Mouse (Mus musculus) midbrain, postnatal 0 days (tissue): ENCODE results near the gene Ldb3. TPM values are rescaled to one million over a fixed set of nuclear protein-coding genes. Genes with fewer than 3 reads are reported as not detected.

ENCODE experiments used
- ATAC-seq: fragments of 200-750 bp; cut with Nextera tagmentation; 2 replicates; pipeline ENCODE4 v1.8.0; 2017; ENCODE audit warnings: moderate number of reproducible peaks, mild to moderate bottlenecking, moderate TSS enrichment, moderate library complexity; ENCODE audit not compliant: low FRiP score
- DNase-seq: peaks from one replicate; pipeline ENCODE4 v3.0.0-alpha.2; 2015; ENCODE audit warnings: low spot score
- H3K27ac ChIP-seq: fragments of 300-500 bp; sonication (generic); 2 replicates; pipeline ENCODE4 v1.5.1; 2014; ENCODE audit warnings: low read depth, mild to moderate bottlenecking, low read length, mixed read lengths
- H3K27me3 ChIP-seq: fragments of 300-500 bp; sonication (generic); 2 replicates; pipeline ENCODE4 v1.6.1; 2014; ENCODE audit warnings: low read length, control low read depth, mixed read lengths; ENCODE audit not compliant: insufficient read depth
- H3K36me3 ChIP-seq: fragments of 300-500 bp; sonication (generic); 2 replicates; pipeline ENCODE4 v1.6.1; 2014; ENCODE audit warnings: low read length, control low read depth, mixed read lengths; ENCODE audit not compliant: insufficient read depth
- H3K4me1 ChIP-seq: fragments of 300-500 bp; sonication (generic); 2 replicates; pipeline ENCODE4 v1.6.1; 2014; ENCODE audit warnings: mild to moderate bottlenecking, control low read depth, antibody characterized with exemption, low read length, mixed read lengths; ENCODE audit not compliant: insufficient read depth
- H3K4me2 ChIP-seq: fragments of 300-500 bp; sonication (generic); 2 replicates; pipeline ENCODE4 v1.6.1; 2014; ENCODE audit warnings: low read depth, mild to moderate bottlenecking, low read length, mixed read lengths; ENCODE audit not compliant: poor library complexity, severe bottlenecking
- H3K4me3 ChIP-seq: fragments of 300-500 bp; sonication (generic); 2 replicates; pipeline ENCODE4 v1.5.1; 2014; ENCODE audit warnings: low read depth, mild to moderate bottlenecking, low read length, moderate library complexity
- H3K9ac ChIP-seq: fragments of 300-500 bp; sonication (generic); replicated peaks from 2 replicates; pipeline ENCODE4 v1.6.1; 2014; ENCODE audit warnings: mild to moderate bottlenecking, low read length, moderate library complexity, mixed read lengths; ENCODE audit not compliant: poor library complexity, severe bottlenecking
- H3K9me3 ChIP-seq: fragments of 300-500 bp; sonication (generic); 2 replicates; pipeline ENCODE4 v1.6.1; 2016; ENCODE audit warnings: low read length, control low read depth
- CTCF ChIP-seq: IDR thresholded peaks from 2 replicates; pipeline ENCODE4 v1.5.1; 2016; ENCODE audit warnings: antibody characterized with exemption, mild to moderate bottlenecking
- WGBS: fragments of 180-500 bp; shearing (Covaris S2); extraction: QIAGEN DNeasy Blood & Tissue Kit; methylation state at CpG from one replicate; pipeline ENCODE4 v1.1.7; 2014; 5-methylcytosine and 5-hydroxymethylcytosine counted together
- polyA plus RNA-seq: library from polyadenylated mRNA; unstranded; fragments of >200 nt; fragmentation: Nextera tagmentation; extraction: Ambion mirVana; gene quantifications from 2 replicates; pipeline ENCODE4 v1.2.1, GENCODE M21; 2015
- total RNA-seq: library from RNA; depleted of rRNA; stranded (reverse); fragments of >200 nt; gene quantifications from 2 replicates; pipeline ENCODE4 v1.2.3, GENCODE M21; 2014

Ldb3 gene
- total and polyA plus RNA-seq, 2 experiments from 2014 or later = 1.1 to 1.6 TPM

- H3K27ac ChIP-seq = no peak overlapping the region
- H3K36me3 ChIP-seq = no peaks in the 10 kb centered on the region
- H3K4me3 ChIP-seq = no peak overlapping the region
- WGBS = 92% methylated on average over 10 of the region's 10 CpGs
- no peak for ATAC-seq
- no peaks in the 10 kb centered on the region for H3K4me1 ChIP-seq
- TF ChIP-seq CTCF = no peak
- H3K9ac ChIP-seq = no peak overlapping the region
- H3K27me3 ChIP-seq = no peaks in the 10 kb centered on the region
- no peaks in the 10 kb centered on the region for H3K9me3 ChIP-seq
- H3K4me2 ChIP-seq = no peak overlapping the region
- no peak for DNase-seq
Observed at GRCm38 (mm10) chr14:34516960-34517577, 71.4 kb downstream of the Ldb3 start.

- Histone ChIP-seq H3K9ac (no peak overlapping the region), H3K9me3 (no peaks in the 10 kb centered on the region), H3K4me1 (no peaks in the 10 kb centered on the region), H3K4me2 (no peak overlapping the region), H3K27ac (no peak overlapping the region), H3K4me3 (no peak overlapping the region), H3K36me3 (no peaks in the 10 kb centered on the region), H3K27me3 (no peaks in the 10 kb centered on the region)
- 88% methylated on average over 5 of the region's 5 CpGs for WGBS
- no peak for DNase-seq
- no peak for ATAC-seq
- no peak for TF ChIP-seq CTCF
Observed at GRCm38 (mm10) chr14:34515860-34516259, 72.6 kb downstream of the Ldb3 start.

GRCm38 (mm10) chr14:34514120-34514519 lies 74.4 kb downstream of the Ldb3 start:
- Histone ChIP-seq H3K4me1 (no peaks in the 10 kb centered on the region), H3K36me3 (no peaks in the 10 kb centered on the region), H3K4me2 (no peak overlapping the region), H3K27ac (no peak overlapping the region), H3K9ac (no peak overlapping the region), H3K9me3 (no peaks in the 10 kb centered on the region), H3K27me3 (no peaks in the 10 kb centered on the region), H3K4me3 (no peak overlapping the region)
- no peak for ATAC-seq
- TF ChIP-seq CTCF = peak; percentile 24; the same call in 1 of the 2 replicates
- 48% methylated on average over 6 of the region's 6 CpGs for WGBS
- no peak for DNase-seq

DNA sequence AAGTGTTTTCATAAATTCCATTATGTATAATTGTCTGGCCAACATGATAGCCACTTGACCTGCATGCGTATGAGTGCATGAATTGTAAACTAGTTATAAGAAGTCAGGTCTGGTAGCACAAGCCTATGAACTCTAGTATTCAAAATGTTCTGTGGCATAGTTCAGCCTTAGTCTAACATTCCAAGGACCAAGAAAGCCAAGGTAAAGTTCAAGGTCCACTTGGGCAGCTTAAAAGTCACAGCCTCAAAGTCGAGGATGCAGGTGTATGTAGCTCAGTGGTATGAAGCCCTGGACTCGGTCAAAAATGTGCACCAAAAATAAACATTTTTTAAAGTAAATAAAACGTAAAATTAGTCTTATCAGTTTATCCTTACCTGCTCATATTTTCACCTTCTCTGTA lies 75.9 kb downstream of the Ldb3 start:
- ATAC-seq (no peak), DNase-seq (no peak)
- 85% methylated on average over 4 of the region's 4 CpGs for WGBS
- no peaks in the 10 kb centered on the region for H3K27me3 ChIP-seq
- H3K4me1 ChIP-seq = no peaks in the 10 kb centered on the region
- no peak overlapping the region for H3K9ac ChIP-seq
- H3K9me3 ChIP-seq = no peaks in the 10 kb centered on the region
- no peaks in the 10 kb centered on the region for H3K36me3 ChIP-seq
- no peak overlapping the region for H3K4me2 ChIP-seq
- H3K4me3 ChIP-seq = no peak overlapping the region
- TF ChIP-seq CTCF = no peak
- H3K27ac ChIP-seq = no peak overlapping the region

DNA sequence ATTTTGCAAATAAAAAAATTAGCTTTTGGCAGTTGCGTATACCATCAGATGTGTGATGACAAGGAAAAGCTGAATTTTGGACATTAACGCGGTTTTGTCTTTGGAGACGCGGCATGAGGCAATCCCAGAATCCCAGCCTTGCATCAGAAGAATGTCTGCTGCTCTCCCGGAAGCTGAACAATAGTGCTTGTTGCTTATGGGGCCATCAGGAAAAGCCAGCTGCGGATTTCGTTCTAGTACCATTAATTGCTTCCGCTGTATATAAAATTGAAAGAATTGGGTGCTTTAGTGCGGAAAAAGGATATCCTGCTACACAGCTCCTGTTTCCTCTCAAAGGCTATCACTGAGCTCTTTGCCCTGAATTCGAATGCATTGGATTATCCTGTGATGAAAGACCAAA lies 76.6 kb downstream of the Ldb3 start:
- ATAC-seq (no peak), DNase-seq (no peak)
- H3K4me3 ChIP-seq = no peak overlapping the region
- H3K4me1 ChIP-seq = no peaks in the 10 kb centered on the region
- no peak for TF ChIP-seq CTCF
- no peak overlapping the region for H3K27ac ChIP-seq
- H3K9ac ChIP-seq = no peak overlapping the region
- 62% methylated on average over 11 of the region's 11 CpGs for WGBS
- no peaks in the 10 kb centered on the region for H3K36me3 ChIP-seq
- H3K9me3 ChIP-seq = no peaks in the 10 kb centered on the region
- H3K27me3 ChIP-seq = no peaks in the 10 kb centered on the region
- H3K4me2 ChIP-seq = no peak overlapping the region

DNA sequence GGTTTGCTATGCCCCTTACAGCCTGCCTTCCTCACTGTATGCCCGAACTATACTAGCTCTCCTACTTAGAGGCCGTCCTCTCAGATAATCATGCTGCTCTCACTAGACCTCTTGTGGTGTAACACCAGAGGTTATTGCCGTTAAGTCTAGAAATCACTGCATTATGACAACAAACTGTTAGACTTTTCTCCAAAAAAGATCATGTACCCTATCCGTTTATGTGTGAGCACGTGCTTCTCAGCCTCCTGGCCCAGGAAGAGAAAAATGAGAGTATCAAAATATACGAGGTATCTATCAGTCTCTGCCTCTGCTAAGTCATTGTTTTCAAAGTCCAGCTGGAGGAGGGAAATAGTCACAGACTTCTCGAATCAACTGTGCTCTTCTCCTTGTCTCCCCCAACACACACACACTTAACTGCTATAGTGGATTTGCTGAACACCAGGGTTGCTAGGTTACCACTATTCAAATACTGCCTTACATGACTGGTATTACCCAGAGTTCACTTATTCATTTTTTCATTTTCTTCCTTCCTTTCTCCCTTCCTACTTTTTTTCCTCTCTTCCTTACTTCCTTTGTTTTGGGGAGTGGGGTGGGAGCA lies 79.5 kb downstream of the Ldb3 start:
- Histone ChIP-seq H3K9me3 (no peaks in the 10 kb centered on the region), H3K36me3 (no peaks in the 10 kb centered on the region), H3K9ac (no peak overlapping the region), H3K27me3 (0 out of 2 replicates have a peak, but pooled peaks cover 3% of the 10 kb centered on the region), H3K4me2 (no peak overlapping the region), H3K4me3 (no peak overlapping the region), H3K4me1 (no peaks in the 10 kb centered on the region), H3K27ac (0 out of 2 replicates have a peak overlapping the region, but pooled peaks have one; percentile 2)
- DNase-seq (no peak), ATAC-seq (0 out of 2 replicates have a peak, but pooled peaks have one; percentile 64)
- 32% methylated on average over 7 of the region's 7 CpGs for WGBS
- peak; percentile 29; the same call in 1 of the 2 replicates for TF ChIP-seq CTCF
